Comparison of ENCODE assay signal across 9 mouse cellular contexts in the genomic region with DNA sequence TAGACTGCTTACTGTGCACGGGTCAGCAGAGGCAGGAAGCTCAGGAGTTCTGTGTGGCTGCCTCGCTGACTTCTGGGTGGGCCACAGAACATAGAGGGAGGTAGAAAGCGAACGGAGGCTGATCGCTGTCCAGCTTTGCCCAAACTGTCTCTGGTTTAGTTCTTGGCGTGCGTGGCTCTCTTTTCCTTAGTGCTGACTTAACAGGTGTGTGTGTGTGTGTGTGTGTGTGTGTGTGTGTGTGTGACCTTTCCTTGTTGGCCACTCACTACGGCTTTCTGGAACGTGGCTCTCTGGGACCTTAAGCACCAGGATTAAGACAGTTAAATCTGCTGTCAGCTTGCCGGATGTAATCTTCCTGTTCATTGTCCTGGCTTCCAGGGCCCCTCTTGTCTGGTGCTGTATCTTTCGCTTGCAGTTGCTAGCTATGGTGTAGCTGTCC. TPM values are rescaled to one million over a fixed set of nuclear protein-coding genes. Genes with fewer than 3 reads are reported as not detected.
DNase-seq lines count a peak whose midpoint lies in the region; ATAC-seq and TF ChIP-seq lines count a peak whose summit lies in the region.
"Had no signal": no experiment of that assay in that cellular context is flagged by ENCODE, and none has a peak within 500 bp of the region (broad histone marks: within the 10 kb centered on the region; RNA-seq: fewer than 3 reads in every experiment).

No protein-coding gene starts in this region.

- 13% methylated on average over 11 of the region's 11 CpGs for WGBS in heart, adult 2 months
- WGBS in heart, embryonic 14.5 days = 2% methylated on average over 11 of the region's 11 CpGs

- peak; percentile 22; the same call in 1 of the 2 replicates for ATAC-seq in heart, embryonic 14.5 days (ENCODE audit: insufficient number of reproducible peaks, insufficient read depth, low FRiP score, low read depth)

- TF ChIP-seq POLR2A in heart, adult 2 months (IDR thresholded peaks at IDR 0.05; ENCODE audit: insufficient read depth, low read depth, low read length) = no peak

- H3K27ac ChIP-seq in heart, adult 2 months = peak overlapping the region; percentile 68
- peak overlapping the region; percentile 71 to 72 for H3K27ac ChIP-seq in heart, embryonic 14.5 days (replicated peaks in 1 of 2; ENCODE audit: control insufficient read depth in 1 of 2, insufficient read depth in 1 of 2, low read depth in 2 of 2, low read length in 2 of 2)
- H3K27ac ChIP-seq: limb, embryonic 13.5 days had no signal

- no peaks in the 10 kb centered on the region for H3K36me3 ChIP-seq in heart, adult 2 months (ENCODE audit: control insufficient read depth, insufficient read depth, low read length)
- H3K36me3 ChIP-seq in heart, embryonic 14.5 days (ENCODE audit: control insufficient read depth, insufficient read depth, low read length) = no peaks in the 10 kb centered on the region
- H3K36me3 ChIP-seq: limb, embryonic 13.5 days had no signal

- peak overlapping the region; percentile 66 for H3K4me2 ChIP-seq in heart, embryonic 14.5 days (ENCODE audit: low read length)
- H3K4me2 ChIP-seq: limb, embryonic 13.5 days had no signal

- peaks cover 2% of the 10 kb centered on the region; the same call in 1 of the 2 replicates for H3K9me3 ChIP-seq in heart, embryonic 14.5 days (ENCODE audit: control insufficient read depth, low read length)
- H3K9me3 ChIP-seq: limb, embryonic 13.5 days had no signal

- peak overlapping the region; percentile 44 for H3K4me3 ChIP-seq in heart, adult 2 months
- H3K4me3 ChIP-seq in heart, embryonic 14.5 days (ENCODE audit: control insufficient read depth in 1 of 2, insufficient read depth in 1 of 2, low read depth in 1 of 2, low read length in 2 of 2) = peak overlapping the region; percentile 23 to 27
- H3K4me3 ChIP-seq: limb, embryonic 13.5 days had no signal

- H3K4me1 ChIP-seq in heart, adult 2 months (ENCODE audit: control insufficient read depth, insufficient read depth, low read length) = peaks cover 10% of the 10 kb centered on the region
- peaks cover 40 to 70% of the 10 kb centered on the region in 2 experiments for H3K4me1 ChIP-seq in heart, embryonic 14.5 days (ENCODE audit: control insufficient read depth in 2 of 2, insufficient read depth in 2 of 2, low read length in 2 of 2)

- intact Hi-C loops in heart, adult 2 months (cut with DNase I) = no loop called here

- H3K79me2 ChIP-seq in heart, adult 2 months (replicated peaks; ENCODE audit: control insufficient read depth, insufficient read depth, low read length) = peaks cover 4% of the 10 kb centered on the region

- DNase-seq in heart, adult 2 months = peak in 1 of 2 experiments; percentile 50
- no peak for DNase-seq in heart, adult 8-10 months (ENCODE audit: low spot score)
- peak; percentile 76 to 78 for DNase-seq in kidney, postnatal 36 days
- DNase-seq in naive thymus-derived CD4-positive, alpha-beta T cell, adult 2 months (ENCODE audit: low read depth) = peak; percentile 39
- no peak for DNase-seq in cerebellum, postnatal 4 days (ENCODE audit: low spot score in 2 of 2)
- no peak for DNase-seq in spleen, postnatal 36 days (ENCODE audit: low spot score in 2 of 2)
- no peak for DNase-seq in spleen, postnatal 10 days (ENCODE audit: low spot score in 2 of 2)

- no peak for TF ChIP-seq CTCF in heart, adult 2 months (IDR thresholded peaks at IDR 0.05)

- no peaks in the 10 kb centered on the region for H3K27me3 ChIP-seq in heart, adult 2 months (ENCODE audit: control insufficient read depth, insufficient read depth, low read length)
- no peaks in the 10 kb centered on the region for H3K27me3 ChIP-seq in heart, embryonic 14.5 days (ENCODE audit: control insufficient read depth, insufficient read depth, low read length)
- H3K27me3 ChIP-seq: limb, embryonic 13.5 days had no signal

- no peak for TF ChIP-seq EP300 in heart, adult 2 months (IDR thresholded peaks at IDR 0.05; ENCODE audit: insufficient read depth, low read depth, low read length)

- H3K9ac ChIP-seq in heart, adult 2 months (ENCODE audit: low read depth, low read length) = peak overlapping the region; percentile 1
- peak overlapping the region; percentile 60 for H3K9ac ChIP-seq in heart, embryonic 14.5 days (ENCODE audit: low read length)
- H3K9ac ChIP-seq: limb, embryonic 13.5 days had no signal

RNA-seq across cellular contexts. Expression of a gene that starts 18.6 kb away (rescaled TPM):
- total RNA-seq in heart, adult 2 months (2021) = 10 to 100 TPM; 33.1 to 33.6 TPM
- polyA plus RNA-seq in heart, adult 2 months (2012; rRNA removed) = 21.7 and 30.3 TPM in 2 replicates
- total RNA-seq in heart, adult 8-10 months (2022) = 10 to 100 TPM; 32.6 to 39.6 (median 36.4) TPM
- 52.5 and 55.9 TPM in 2 replicates for polyA plus RNA-seq in heart, embryonic 14.5 days (2014; fragmentation: Nextera tagmentation; extraction: Ambion mirVana)

Comparison
In these comparisons a context has a peak if more than half of its experiments do, and no peak if none do; other contexts are left out.
1. DNase-seq: peak in kidney, postnatal 36 days (2 of 2) and naive thymus-derived CD4-positive, alpha-beta T cell, adult 2 months (single experiment); none in heart, adult 8-10 months (single experiment), cerebellum, postnatal 4 days (0 of 2), spleen, postnatal 36 days (0 of 2) and spleen, postnatal 10 days (0 of 2).